ENCODE assay signal across 8 mouse cellular contexts in the genomic region with DNA sequence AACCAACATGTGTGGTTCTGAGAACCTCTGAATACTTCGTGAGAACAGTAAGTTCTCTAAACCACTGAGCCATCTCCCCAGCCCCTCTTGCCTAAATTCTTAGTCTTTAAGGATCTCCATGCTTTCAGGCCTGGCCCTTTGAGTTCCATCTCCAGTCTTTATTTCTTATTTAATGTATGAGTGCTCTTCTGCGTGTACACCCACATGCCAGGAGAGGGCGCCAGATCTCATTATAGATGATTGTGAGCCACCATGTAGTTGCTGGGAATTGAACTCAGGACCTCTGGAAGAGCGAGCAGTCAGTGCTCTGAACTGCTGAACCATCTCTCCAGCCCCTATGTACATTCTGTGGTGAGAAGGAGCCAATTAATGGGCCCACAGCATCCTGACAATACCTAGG. TPM values are rescaled to one million over a fixed set of nuclear protein-coding genes. Genes with fewer than 3 reads are reported as not detected.
DNase-seq lines count a peak whose midpoint lies in the region; ATAC-seq and TF ChIP-seq lines count a peak whose summit lies in the region.

No protein-coding gene starts in this region.

- no peak overlapping the region for H3K9ac ChIP-seq in forebrain, postnatal 0 days
- no peak overlapping the region for H3K9ac ChIP-seq in forebrain, embryonic 15.5 days (replicated peaks)

- no peak overlapping the region for H3K4me2 ChIP-seq in forebrain, postnatal 0 days (ENCODE audit: low read depth)
- H3K4me2 ChIP-seq in forebrain, embryonic 15.5 days (replicated peaks): no peak overlapping the region

- ATAC-seq in forebrain, postnatal 0 days: no peak
- no peak for ATAC-seq in forebrain, embryonic 15.5 days (replicated peaks)

- H3K4me3 ChIP-seq in forebrain, postnatal 0 days (ENCODE audit: low read depth, low read length): no peak overlapping the region
- H3K4me3 ChIP-seq in forebrain, embryonic 15.5 days: no peak overlapping the region

- H3K4me1 ChIP-seq in forebrain, postnatal 0 days (ENCODE audit: insufficient read depth): peaks cover 19% of the 10 kb centered on the region; the same call in 1 of the 2 replicates
- H3K4me1 ChIP-seq in forebrain, embryonic 15.5 days: peaks cover 24% of the 10 kb centered on the region

- H3K36me3 ChIP-seq in forebrain, postnatal 0 days (ENCODE audit: insufficient read depth): peaks cover 18% of the 10 kb centered on the region
- H3K36me3 ChIP-seq in forebrain, embryonic 15.5 days: peaks cover 2% of the 10 kb centered on the region; the same call in 1 of the 2 replicates

- H3K27me3 ChIP-seq in forebrain, postnatal 0 days (ENCODE audit: insufficient read depth, low read length): no peaks in the 10 kb centered on the region
- H3K27me3 ChIP-seq in forebrain, embryonic 15.5 days: no peaks in the 10 kb centered on the region

- H3K9me3 ChIP-seq in forebrain, postnatal 0 days (ENCODE audit: low read length): no peaks in the 10 kb centered on the region
- no peaks in the 10 kb centered on the region for H3K9me3 ChIP-seq in forebrain, embryonic 15.5 days

- peak; percentile 36 for DNase-seq in forebrain, postnatal 0 days
- DNase-seq in 416B (ENCODE audit: low read depth) (peak; percentile 74), R1 (ENCODE audit: low read depth, low spot score) (peak; percentile 79)
- peak; percentile 66 to 72 for DNase-seq in kidney, postnatal 4 days
- peak; percentile 66 for DNase-seq in thymus, postnatal 0 days (ENCODE audit: low spot score)
- DNase-seq in right cerebral cortex, postnatal 10 days (ENCODE audit: low spot score in 2 of 2): no peak
- DNase-seq in layer of hippocampus, postnatal 36 days: no peak

- WGBS in forebrain, postnatal 0 days: 58% methylated on average over 4 of the region's 4 CpGs
- WGBS in forebrain, embryonic 15.5 days: 61% methylated on average over 4 of the region's 4 CpGs

- no peak overlapping the region for H3K27ac ChIP-seq in forebrain, postnatal 0 days (ENCODE audit: low read depth, low read length)
- H3K27ac ChIP-seq in forebrain, embryonic 15.5 days (replicated peaks): no peak overlapping the region

- TF ChIP-seq CTCF in forebrain, postnatal 0 days (IDR thresholded peaks at IDR 0.05; ENCODE audit: low read depth): peak; percentile 58

RNA-seq across cellular contexts. Expression of a gene that starts 2.1 kb away (rescaled TPM):
- 41.1 and 49.7 TPM in 2 replicates for total RNA-seq in forebrain, postnatal 0 days (2014; rRNA removed)
- 58.1 and 60.6 TPM in 2 replicates for polyA plus RNA-seq in forebrain, postnatal 0 days (2015; fragmentation: Nextera tagmentation; extraction: Ambion mirVana)
- polyA plus RNA-seq in forebrain, embryonic 15.5 days (2015; fragmentation: Nextera tagmentation; extraction: Ambion mirVana): 57.3 and 60.2 TPM in 2 replicates
- 68.9 and 75.5 TPM in 2 replicates for polyA plus RNA-seq in thymus, postnatal 0 days (2015; fragmentation: Nextera tagmentation; extraction: Ambion mirVana)
- 10 to 100 TPM; 32.1 to 32.3 TPM for total RNA-seq in layer of hippocampus, postnatal 36 days (2021)

RNA-seq across cellular contexts. Expression of a gene that starts 2.1 kb away (rescaled TPM):
- total RNA-seq in forebrain, postnatal 0 days (2014; rRNA removed): 14.2 and 15.3 TPM in 2 replicates
- polyA plus RNA-seq in forebrain, postnatal 0 days (2015; fragmentation: Nextera tagmentation; extraction: Ambion mirVana): 10.0 and 12.1 TPM in 2 replicates
- polyA plus RNA-seq in forebrain, embryonic 15.5 days (2015; fragmentation: Nextera tagmentation; extraction: Ambion mirVana): 10.5 and 10.6 TPM in 2 replicates
- polyA plus RNA-seq in thymus, postnatal 0 days (2015; fragmentation: Nextera tagmentation; extraction: Ambion mirVana): 13.5 and 14.5 TPM in 2 replicates
- 10 to 100 TPM; 11.9 to 13.2 TPM for total RNA-seq in layer of hippocampus, postnatal 36 days (2021)

RNA-seq across cellular contexts. Expression of a gene that starts 39.7 kb away (rescaled TPM):
- 53.7 and 69.6 TPM in 2 replicates for total RNA-seq in forebrain, postnatal 0 days (2014; rRNA removed)
- 75.5 and 80.7 TPM in 2 replicates for polyA plus RNA-seq in forebrain, postnatal 0 days (2015; fragmentation: Nextera tagmentation; extraction: Ambion mirVana)
- 109 and 115 TPM in 2 replicates for polyA plus RNA-seq in forebrain, embryonic 15.5 days (2015; fragmentation: Nextera tagmentation; extraction: Ambion mirVana)
- polyA plus RNA-seq in thymus, postnatal 0 days (2015; fragmentation: Nextera tagmentation; extraction: Ambion mirVana): 115 and 116 TPM in 2 replicates
- total RNA-seq in layer of hippocampus, postnatal 36 days (2021): 10 to 100 TPM; 48.1 to 48.3 TPM

RNA-seq across cellular contexts. Expression of a gene that starts 39.8 kb away (rescaled TPM):
- total RNA-seq in forebrain, postnatal 0 days (2014; rRNA removed): 46.2 and 65.8 TPM in 2 replicates
- polyA plus RNA-seq in forebrain, postnatal 0 days (2015; fragmentation: Nextera tagmentation; extraction: Ambion mirVana): 33.2 and 41.4 TPM in 2 replicates
- polyA plus RNA-seq in forebrain, embryonic 15.5 days (2015; fragmentation: Nextera tagmentation; extraction: Ambion mirVana): 37.9 and 38.8 TPM in 2 replicates
- polyA plus RNA-seq in thymus, postnatal 0 days (2015; fragmentation: Nextera tagmentation; extraction: Ambion mirVana): 16.8 and 17.8 TPM in 2 replicates
- 10 to 100 TPM; 87.9 to 89.8 TPM for total RNA-seq in layer of hippocampus, postnatal 36 days (2021)

RNA-seq across cellular contexts. Expression of a gene that starts 39.8 kb away (rescaled TPM):
- total RNA-seq in forebrain, postnatal 0 days (2014; rRNA removed): 89.6 and 106 TPM in 2 replicates
- 39.3 and 59.1 TPM in 2 replicates for polyA plus RNA-seq in forebrain, postnatal 0 days (2015; fragmentation: Nextera tagmentation; extraction: Ambion mirVana)
- 79.5 and 85.6 TPM in 2 replicates for polyA plus RNA-seq in forebrain, embryonic 15.5 days (2015; fragmentation: Nextera tagmentation; extraction: Ambion mirVana)
- polyA plus RNA-seq in thymus, postnatal 0 days (2015; fragmentation: Nextera tagmentation; extraction: Ambion mirVana): 44.9 and 50.7 TPM in 2 replicates
- 100 to 1,000 TPM; 149 to 168 TPM for total RNA-seq in layer of hippocampus, postnatal 36 days (2021)

Comparison
In these comparisons a context has a peak if more than half of its experiments do, and no peak if none do; other contexts are left out.
1. DNase-seq: peak in forebrain, postnatal 0 days (single experiment), 416B (single experiment), R1 (single experiment), kidney, postnatal 4 days (2 of 2) and thymus, postnatal 0 days (single experiment); none in right cerebral cortex, postnatal 10 days (0 of 2) and layer of hippocampus, postnatal 36 days (0 of 2).